Mouse (Mus musculus) stomach, embryonic 14.5 days (tissue): ENCODE data around the gene Nfatc3. TPM values are rescaled to one million over a fixed set of nuclear protein-coding genes. Genes with fewer than 3 reads are reported as not detected.
"Not testable (repeated sequence)": the region's sequence is repeated elsewhere in the genome, so short reads cannot be mapped to it uniquely, and the experiment has no call there.

Experiments used
- ATAC-seq: fragments of 200-750 bp; cut with Nextera tagmentation; 2 replicates; pipeline ENCODE4 v1.8.0; 2017; ENCODE audit warnings: low read depth, moderate TSS enrichment; ENCODE audit not compliant: insufficient number of reproducible peaks, insufficient read depth, low FRiP score
- H3K27ac ChIP-seq: fragments of 300-500 bp; sonication (generic); 2 replicates; pipeline ENCODE4 v1.5.1; 2014; ENCODE audit warnings: mild to moderate bottlenecking, low read length, moderate library complexity, mixed read lengths
- H3K27me3 ChIP-seq: fragments of 300-500 bp; sonication (generic); 2 replicates; pipeline ENCODE4 v1.6.1; 2014; ENCODE audit warnings: low read length, control low read depth, mixed read lengths; ENCODE audit not compliant: control insufficient read depth, insufficient read depth
- H3K36me3 ChIP-seq: fragments of 300-500 bp; sonication (generic); 2 replicates; pipeline ENCODE4 v1.6.1; 2014; ENCODE audit warnings: mild to moderate bottlenecking, control low read depth, low read length, moderate library complexity, mixed read lengths; ENCODE audit not compliant: control insufficient read depth, insufficient read depth
- H3K4me1 ChIP-seq: fragments of 300-500 bp; sonication (generic); 2 replicates; pipeline ENCODE4 v1.6.1; 2014; ENCODE audit warnings: low read length, control low read depth, mixed read lengths; ENCODE audit not compliant: control insufficient read depth, insufficient read depth
- H3K4me2 ChIP-seq: fragments of 300-500 bp; sonication (generic); replicated peaks from 2 replicates; pipeline ENCODE4 v1.6.1; 2014; ENCODE audit warnings: low read depth, low read length, control low read depth
- H3K4me3 ChIP-seq: fragments of 300-500 bp; sonication (generic); 2 replicates; pipeline ENCODE4 v1.5.1; 2014; ENCODE audit warnings: low read depth, low read length, control low read depth
- H3K9ac ChIP-seq: fragments of 300-500 bp; sonication (generic); replicated peaks from 2 replicates; pipeline ENCODE4 v1.6.1; 2014; ENCODE audit warnings: low read depth, mild to moderate bottlenecking, control low read depth, low read length, moderate library complexity, mixed read lengths
- H3K9me3 ChIP-seq: fragments of 300-500 bp; sonication (generic); 2 replicates; pipeline ENCODE4 v1.6.1; 2016; ENCODE audit warnings: low read depth, low read length, control low read depth; ENCODE audit not compliant: control insufficient read depth
- WGBS: fragments of 180-500 bp; shearing (Covaris S2); extraction: QIAGEN DNeasy Blood & Tissue Kit; methylation state at CpG from one replicate; pipeline ENCODE4 v1.1.7; 2014; 5-methylcytosine and 5-hydroxymethylcytosine counted together
- polyA plus RNA-seq: library from polyadenylated mRNA; unstranded; fragments of >200 nt; fragmentation: Nextera tagmentation; extraction: Ambion mirVana; gene quantifications from 2 replicates; pipeline ENCODE4 v1.2.1, GENCODE M21; 2014

Gene Nfatc3
- 9.6 and 10.5 TPM in 2 replicates for polyA plus RNA-seq

DNA sequence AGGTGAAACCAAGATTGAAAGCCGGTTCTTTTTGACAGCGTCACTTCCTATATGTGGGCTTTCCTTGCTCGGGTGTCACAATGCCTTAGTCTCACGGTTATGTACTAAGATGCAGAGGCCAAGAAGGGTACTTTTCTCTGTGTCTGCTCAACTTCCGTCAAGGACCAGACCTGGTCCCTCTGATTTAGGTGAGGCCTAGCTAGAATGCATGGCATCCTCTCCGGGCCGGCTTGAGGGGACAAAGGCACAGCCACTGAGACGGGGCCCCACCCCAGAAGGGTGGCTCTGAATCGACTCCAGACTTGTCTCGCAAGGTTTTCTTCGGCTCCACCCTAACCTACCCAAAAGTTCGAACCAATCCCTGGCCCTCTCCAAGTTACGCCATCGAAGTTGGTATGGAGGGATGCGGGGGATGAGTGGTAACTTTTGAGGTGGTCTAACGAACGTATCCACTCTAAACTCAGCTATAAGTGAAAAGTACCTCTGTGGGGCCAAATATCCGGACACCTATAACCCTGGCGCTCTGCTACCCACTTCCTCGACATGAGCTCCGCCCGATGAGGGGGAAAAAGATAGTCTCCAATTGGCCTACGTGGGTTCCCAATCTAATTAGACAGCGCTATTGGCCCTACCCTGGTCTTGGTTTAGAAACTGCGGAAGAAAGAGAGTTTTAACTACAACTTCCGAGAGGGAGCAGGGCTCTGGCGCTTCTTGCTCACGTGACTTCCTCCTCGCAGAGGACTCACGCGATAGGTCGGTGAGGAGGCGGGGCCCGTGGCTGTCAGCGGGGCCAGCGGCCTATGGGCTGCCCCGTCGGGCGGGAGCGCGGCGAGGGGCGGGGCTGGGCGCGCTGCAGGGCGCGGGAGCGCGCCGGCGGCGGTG, at the start of gene Nfatc3:
Gene Nfatc3 (plus strand): TSS at position 110 of the 882 bp plus-strand sequence.
- Histone ChIP-seq H3K36me3 (peaks cover 2% of the 10 kb centered on the region; the same call in 1 of the 2 replicates), H3K4me1 (peaks cover 16% of the 10 kb centered on the region), H3K4me3 (peak within 1 kb of the TSS; percentile 72), H3K9ac (peak within 1 kb of the TSS; percentile 89), H3K4me2 (peak within 1 kb of the TSS; percentile 82), H3K27ac (peak within 1 kb of the TSS; percentile 96), H3K9me3 (no peaks in the 10 kb centered on the region), H3K27me3 (no peaks in the 10 kb centered on the region)
- 1% methylated on average over 52 of the region's 52 CpGs for WGBS
- ATAC-seq = peak; percentile 98

DNA sequence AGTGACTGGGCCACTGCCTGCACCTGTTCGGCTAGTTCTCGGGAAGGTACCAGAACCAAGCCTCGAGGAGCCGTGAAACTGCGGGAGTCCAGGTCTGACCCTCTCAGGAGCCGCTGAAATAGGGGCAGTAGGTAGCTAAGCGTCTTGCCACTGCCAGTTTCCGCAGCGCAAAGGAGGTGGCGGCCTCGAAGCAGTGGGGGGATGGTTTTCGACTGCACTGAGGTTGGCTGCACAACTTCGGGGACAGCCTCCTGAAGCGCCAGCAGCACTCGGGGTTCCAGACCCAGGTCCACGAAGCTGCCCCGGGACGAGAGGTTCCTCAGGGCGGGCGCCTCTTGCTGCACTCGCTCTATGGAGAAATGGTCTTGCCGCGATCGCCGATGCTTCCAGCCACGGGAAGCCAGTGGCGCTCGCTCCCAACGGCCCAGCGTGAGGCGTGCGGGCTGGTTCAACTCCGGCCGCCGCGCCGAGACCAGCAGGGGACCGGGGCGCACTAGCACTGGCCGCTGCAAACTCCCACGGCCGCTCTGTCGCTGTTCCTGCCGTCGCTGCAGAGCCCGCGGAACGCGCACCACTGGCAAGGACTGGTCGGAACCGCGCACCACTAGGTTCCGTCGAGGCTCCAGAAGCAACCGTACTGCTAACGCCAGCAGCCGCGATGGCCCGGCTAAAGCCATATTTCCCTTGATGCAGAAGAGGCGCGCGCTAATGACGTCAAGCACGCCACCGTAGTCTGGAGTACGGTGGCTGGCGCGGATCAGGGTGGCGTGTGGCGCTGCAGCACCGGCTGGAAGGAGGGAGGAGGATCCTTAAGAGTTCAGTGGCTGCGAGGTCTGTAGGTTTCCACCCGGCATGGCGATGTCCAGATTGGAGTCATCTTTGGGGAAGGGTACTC, 47.6 kb upstream of the Nfatc3 start:
- Histone ChIP-seq H3K4me3 (peak overlapping the region; percentile 96), H3K9ac (peak overlapping the region; percentile 87)
- 2% methylated on average over 73 of the region's 74 CpGs for WGBS

DNA sequence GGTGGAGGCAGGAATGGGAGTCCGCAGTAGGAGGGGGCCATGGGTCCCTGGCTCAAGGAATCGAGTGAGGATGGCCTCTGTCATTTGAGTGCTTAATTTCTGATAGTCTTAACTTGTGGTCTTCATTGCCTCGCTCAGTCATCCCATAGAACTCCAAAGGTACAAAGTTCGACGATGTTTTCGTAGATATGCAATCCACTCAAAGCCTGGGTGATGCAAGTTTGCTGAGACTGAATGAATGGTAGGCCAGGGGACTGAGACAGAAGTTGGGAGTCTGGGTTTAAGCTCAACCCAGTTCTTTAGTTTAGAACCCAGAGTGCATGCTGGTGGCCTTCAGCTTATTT, 47.0 kb upstream of the Nfatc3 start, which contains the start of gene Ddx28:
Gene Ddx28 (minus strand): TSS at position 240 of the 344 bp plus-strand sequence.
- H3K4me2 ChIP-seq = peak within 1 kb of the TSS; percentile 93
- ATAC-seq = no peak
- WGBS = 2% methylated on average over 6 of the region's 6 CpGs

More for the DNA sequence above, 47.6 kb upstream of the Nfatc3 start:
- peaks cover 8% of the 10 kb centered on the region for H3K4me1 ChIP-seq
- ATAC-seq = peak; percentile 95
- peak overlapping the region; percentile 93 for H3K4me2 ChIP-seq
- H3K27me3 ChIP-seq = no peaks in the 10 kb centered on the region
- H3K9me3 ChIP-seq = no peaks in the 10 kb centered on the region
- no peaks in the 10 kb centered on the region for H3K36me3 ChIP-seq
- peak overlapping the region; percentile 69 for H3K27ac ChIP-seq

DNA sequence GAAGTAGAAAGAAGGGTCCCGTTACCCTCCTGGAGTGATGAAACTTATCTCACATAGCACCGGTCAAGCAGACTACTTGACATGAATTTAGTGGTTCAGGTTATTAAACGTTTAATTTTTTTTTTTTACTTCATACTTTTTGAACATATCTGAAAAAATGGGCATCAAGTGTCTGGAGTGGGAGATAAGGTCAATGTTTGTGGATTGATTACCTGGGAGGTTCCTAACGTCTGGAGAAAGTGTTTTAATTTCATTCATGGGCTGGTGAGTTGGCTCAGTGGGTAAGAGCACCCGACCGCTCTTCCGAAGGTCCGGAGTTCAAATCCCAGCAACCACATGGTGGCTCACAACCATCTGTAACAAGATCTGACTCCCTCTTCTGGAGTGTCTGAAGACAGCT, 46.4 kb upstream of the Nfatc3 start:
- not testable (repeated sequence) for H3K36me3 ChIP-seq, ATAC-seq, H3K9me3 ChIP-seq, H3K27ac ChIP-seq, H3K27me3 ChIP-seq, H3K4me1 ChIP-seq, H3K9ac ChIP-seq
- peak overlapping the region; percentile 93 for H3K4me2 ChIP-seq
- H3K4me3 ChIP-seq = peak overlapping the region; percentile 96
- 79% methylated on average over 8 of the region's 8 CpGs for WGBS

More for the DNA sequence above, 47.0 kb upstream of the Nfatc3 start, which contains the start of gene Ddx28:
- Histone ChIP-seq H3K36me3 (no peaks in the 10 kb centered on the region), H3K4me3 (peak within 1 kb of the TSS; percentile 96), H3K27ac (peak within 1 kb of the TSS; percentile 69), H3K9me3 (no peaks in the 10 kb centered on the region), H3K4me1 (peaks cover 8% of the 10 kb centered on the region), H3K27me3 (no peaks in the 10 kb centered on the region), H3K9ac (peak within 1 kb of the TSS; percentile 87)

DNA sequence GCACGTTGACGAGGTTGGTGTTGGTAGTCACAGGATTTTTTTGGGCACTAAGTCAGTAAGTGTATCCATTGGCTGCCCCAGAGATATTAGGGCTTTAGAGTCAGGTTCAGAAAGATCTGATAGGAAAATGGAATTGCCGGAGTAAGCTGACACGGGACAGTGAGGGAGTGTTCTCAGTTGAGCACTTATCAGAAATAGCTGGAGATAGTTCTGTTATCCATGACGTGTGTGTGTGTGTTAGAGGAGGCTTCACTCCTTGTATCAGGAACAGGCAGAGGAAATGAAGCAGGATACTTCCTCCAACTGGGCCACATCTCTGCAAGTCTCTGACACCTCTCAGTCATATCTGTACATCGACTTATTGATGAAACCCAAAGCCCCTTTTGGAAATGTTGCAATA, 42.4 kb upstream of the Nfatc3 start:
- Histone ChIP-seq H3K36me3 (no peaks in the 10 kb centered on the region), H3K4me3 (no peak overlapping the region), H3K9me3 (no peaks in the 10 kb centered on the region), H3K4me1 (no peaks in the 10 kb centered on the region; the same call in 1 of the 2 replicates), H3K9ac (no peak overlapping the region), H3K27me3 (no peaks in the 10 kb centered on the region), H3K27ac (no peak overlapping the region), H3K4me2 (no peak overlapping the region)
- 92% methylated on average over 6 of the region's 6 CpGs for WGBS
- no peak for ATAC-seq

DNA sequence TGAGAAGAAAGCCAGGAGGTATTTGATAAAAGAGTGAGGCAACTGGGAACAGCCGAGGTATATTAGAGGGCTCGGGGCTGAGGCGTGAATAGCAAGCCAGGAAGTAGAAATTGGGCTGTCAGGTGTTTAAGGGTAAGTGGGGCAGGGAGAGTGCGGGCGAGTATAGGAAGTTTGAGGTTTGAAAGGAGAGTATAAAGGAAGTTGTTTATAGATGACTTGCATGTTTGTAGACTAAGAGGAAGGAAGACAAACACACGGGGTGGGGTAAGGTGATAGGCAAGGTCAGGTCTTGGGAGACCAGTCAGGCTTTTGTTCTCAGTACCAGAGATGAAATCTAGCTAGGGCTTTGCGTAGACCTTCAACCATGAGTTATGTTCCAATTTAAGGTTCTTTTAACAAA, 41.5 kb upstream of the Nfatc3 start:
- 87% methylated on average over 7 of the region's 7 CpGs for WGBS
- H3K27me3 ChIP-seq = no peaks in the 10 kb centered on the region
- no peak overlapping the region for H3K9ac ChIP-seq
- H3K27ac ChIP-seq = no peak overlapping the region
- no peaks in the 10 kb centered on the region for H3K9me3 ChIP-seq
- ATAC-seq = no peak
- no peak overlapping the region for H3K4me2 ChIP-seq
- H3K36me3 ChIP-seq = no peaks in the 10 kb centered on the region
- H3K4me3 ChIP-seq = no peak overlapping the region
- no peaks in the 10 kb centered on the region for H3K4me1 ChIP-seq

DNA sequence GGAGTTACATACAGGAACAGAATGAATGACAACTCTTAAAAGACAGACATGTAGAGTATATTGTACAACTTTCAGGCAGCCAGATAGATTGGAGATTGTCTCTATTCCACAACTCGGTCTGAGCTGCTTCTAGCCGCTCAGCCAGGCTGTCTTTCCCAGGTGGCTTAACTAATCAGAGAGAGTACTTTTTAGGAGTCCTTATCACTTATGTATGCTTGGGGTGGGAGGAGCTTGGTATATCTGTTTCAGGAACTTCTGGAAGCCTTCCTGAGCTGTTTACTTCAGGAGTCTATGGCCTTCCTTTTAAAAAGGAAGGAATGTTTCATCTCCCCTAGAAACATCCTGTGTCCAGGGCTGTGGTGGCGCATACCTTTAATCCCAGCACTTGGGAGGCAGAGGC, 40.6 kb upstream of the Nfatc3 start:
- H3K9me3 ChIP-seq = no peaks in the 10 kb centered on the region
- H3K4me3 ChIP-seq = no peak overlapping the region
- WGBS = 93% methylated on average over 3 of the region's 3 CpGs
- H3K36me3 ChIP-seq = no peaks in the 10 kb centered on the region
- no peak for ATAC-seq
- no peaks in the 10 kb centered on the region for H3K27me3 ChIP-seq
- H3K4me2 ChIP-seq = no peak overlapping the region
- H3K4me1 ChIP-seq = no peaks in the 10 kb centered on the region
- no peak overlapping the region for H3K9ac ChIP-seq
- H3K27ac ChIP-seq = no peak overlapping the region

GRCm38 (mm10) chr8:106022483-106022882, 36.2 kb upstream of the Nfatc3 start:
- no peak overlapping the region for H3K27ac ChIP-seq
- H3K4me3 ChIP-seq = no peak overlapping the region
- H3K9me3 ChIP-seq = no peaks in the 10 kb centered on the region
- H3K36me3 ChIP-seq = no peaks in the 10 kb centered on the region
- H3K27me3 ChIP-seq = no peaks in the 10 kb centered on the region
- H3K9ac ChIP-seq = no peak overlapping the region
- H3K4me1 ChIP-seq = no peaks in the 10 kb centered on the region
- H3K4me2 ChIP-seq = no peak overlapping the region
- ATAC-seq = no peak
